Mouse (Mus musculus) forelimb bud, embryonic 11.5 days (tissue): ENCODE data around the gene Kmt2e.
A peak's percentile ranks its signal among the peaks of the same experiment; 100 is the strongest.
"Not testable (repeated sequence)": the region's sequence is repeated elsewhere in the genome, so short reads cannot be mapped to it uniquely, and the experiment has no call there.

ENCODE experiments used
- DNase-seq: peaks from one replicate; pipeline ENCODE4 v3.0.0-alpha.2; 2012; ENCODE audit warnings: low read depth, low spot score

Kmt2e gene

DNA sequence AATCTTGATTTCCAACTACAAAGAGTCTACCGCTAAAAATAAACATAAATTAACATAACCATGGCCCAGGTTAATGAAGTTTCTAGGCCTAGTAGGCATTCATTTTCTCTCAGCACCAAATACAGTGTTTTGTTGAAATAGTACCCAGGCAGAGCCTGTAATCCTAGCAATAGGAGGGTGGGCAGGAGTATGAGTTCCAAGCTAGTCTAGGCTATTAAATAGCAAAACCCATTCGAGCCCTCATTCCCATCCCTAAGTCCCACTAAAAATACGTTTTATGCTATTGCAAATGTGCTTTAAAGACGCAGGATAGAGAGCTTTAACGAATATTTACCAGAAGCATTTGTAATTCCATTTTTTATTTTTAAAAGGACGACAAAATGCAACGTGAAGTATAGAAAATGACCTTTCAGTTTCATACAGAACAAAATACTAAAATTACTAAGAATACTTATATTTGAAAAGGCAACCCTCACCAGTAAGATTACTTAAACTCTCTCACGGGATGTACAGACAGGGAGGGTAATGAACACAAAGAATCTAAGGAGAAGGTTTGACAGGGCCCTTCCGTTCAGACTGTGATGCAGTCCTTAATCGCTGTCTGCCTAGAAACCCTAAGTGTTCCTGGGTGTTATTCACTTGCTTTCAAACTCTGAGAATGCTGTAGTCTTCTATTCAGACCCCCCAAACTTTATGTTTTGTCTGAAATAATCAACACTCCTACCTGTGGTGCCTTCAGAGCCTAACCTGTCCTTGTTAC, 2.1 kb upstream of the Kmt2e start:
- DNase-seq = no peak

DNA sequence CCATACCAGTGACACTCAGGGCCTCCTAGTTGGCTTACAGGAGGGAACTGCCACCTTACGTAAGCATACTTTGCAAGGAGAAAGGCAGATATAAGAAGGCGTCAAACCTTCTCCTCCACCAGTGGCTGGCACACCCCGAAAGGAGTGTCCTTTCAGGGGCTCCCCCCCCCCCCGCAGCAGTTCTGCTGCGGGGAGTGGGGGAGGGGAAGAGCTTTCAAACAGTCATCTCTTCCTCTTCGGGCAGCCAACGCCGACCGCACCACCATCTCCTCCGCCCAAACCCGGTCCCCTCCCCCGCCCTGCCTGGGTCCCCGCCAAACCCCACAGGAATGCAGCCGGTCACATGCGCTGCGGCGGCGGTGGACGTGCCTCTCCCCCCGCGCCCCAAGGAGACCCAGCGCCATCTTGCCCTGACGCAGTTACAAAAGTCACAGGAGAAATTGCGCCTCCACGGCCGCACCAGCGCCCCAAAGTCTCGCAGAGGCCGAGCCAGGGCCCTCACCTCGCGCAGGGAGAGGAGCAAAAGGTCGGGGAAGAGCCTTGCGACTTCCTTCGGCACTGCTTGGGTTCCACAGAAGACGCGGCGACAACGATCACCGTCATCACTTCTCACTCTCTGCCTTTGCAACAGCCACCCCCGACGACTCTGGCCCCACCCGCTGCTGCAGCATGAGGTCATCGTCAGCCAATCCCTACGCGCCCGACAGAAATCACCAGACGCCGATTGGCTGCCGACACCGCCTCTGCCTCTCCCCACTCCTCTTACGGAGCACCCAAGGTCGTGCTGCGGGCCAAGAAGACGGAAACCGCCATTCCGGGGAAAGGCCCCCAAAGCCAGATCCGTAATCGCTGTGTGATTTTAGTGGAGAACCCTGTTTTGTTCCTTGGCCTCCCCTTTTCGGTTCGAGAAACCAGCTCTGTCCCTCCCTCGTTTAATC, 1.3 kb upstream of the Kmt2e start:
- DNase-seq = peak; percentile 95

DNA sequence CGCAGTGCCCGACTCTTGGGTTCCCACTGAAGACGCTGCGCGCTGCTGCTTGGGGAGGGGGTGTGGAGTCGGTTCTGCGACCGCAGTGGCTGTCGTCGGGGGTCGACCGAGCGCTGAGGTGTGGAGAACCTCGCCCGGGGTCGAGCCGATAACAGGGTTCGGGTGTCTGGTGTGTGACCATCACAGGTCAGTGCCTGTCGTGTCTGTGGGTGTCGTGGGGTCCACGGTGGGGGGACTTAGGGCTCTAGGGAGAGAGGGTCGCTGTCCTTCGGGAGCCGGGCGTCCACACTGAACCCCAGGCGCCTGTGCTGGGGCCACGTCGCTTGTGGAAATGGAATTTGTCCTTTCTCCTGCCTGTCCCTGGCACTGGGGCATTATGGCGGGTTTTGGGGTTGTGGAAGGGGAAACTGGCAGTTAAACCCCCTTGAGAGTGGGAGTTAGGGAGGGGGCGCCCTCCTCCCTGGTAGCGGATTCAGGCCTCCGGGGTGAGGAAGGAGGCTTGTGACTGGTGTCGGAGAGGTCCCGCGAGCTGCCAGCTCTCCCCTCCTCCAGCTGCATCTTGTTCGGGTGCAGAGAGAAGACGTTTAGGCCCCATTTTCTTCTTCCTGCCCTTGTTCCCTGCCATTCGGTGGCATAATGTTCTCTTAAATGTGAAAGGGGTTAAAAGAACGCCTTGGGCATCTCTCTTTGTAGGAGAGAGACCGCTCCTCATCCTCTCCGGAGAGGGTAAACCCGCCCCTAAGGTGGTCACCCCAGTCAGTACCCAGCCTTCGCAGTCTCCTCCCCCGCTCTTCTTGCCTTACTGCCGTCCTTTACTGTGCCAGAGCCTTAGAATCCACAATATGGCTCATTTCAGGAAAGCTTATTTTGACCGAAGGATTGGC, 599 bp downstream of the Kmt2e start:
- DNase-seq = peak; percentile 59

DNA sequence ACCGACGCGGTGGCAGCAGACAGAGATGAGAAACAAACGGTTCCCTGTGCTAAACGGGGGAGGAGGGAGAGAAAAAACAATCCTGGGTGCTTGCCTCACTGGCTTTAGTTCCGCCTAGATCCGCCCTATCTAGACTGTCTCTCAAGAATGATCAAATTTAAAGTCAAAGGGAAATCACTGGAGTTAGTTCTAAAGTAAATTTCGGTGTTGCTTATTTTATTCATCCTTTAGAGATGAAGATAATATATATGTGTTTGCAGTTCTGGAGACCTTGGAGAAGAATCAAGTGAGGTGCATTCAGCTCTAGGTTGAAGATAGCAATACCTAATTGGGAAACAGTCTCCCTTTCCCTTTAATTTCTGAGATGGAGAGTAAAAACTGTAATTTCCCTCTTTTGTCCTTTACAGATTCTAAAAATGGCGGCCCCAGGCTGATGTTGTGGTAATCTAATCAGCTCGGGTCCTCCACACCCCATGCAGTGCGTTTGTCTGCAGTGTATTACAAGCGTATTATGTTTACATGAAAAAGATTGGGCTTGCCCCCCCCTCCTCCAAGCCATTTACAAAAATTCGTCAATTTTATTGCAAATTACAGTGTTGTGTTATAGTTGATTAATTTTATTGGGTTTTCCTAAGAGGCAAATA, 1.4 kb downstream of the Kmt2e start:
- DNase-seq = no peak

DNA sequence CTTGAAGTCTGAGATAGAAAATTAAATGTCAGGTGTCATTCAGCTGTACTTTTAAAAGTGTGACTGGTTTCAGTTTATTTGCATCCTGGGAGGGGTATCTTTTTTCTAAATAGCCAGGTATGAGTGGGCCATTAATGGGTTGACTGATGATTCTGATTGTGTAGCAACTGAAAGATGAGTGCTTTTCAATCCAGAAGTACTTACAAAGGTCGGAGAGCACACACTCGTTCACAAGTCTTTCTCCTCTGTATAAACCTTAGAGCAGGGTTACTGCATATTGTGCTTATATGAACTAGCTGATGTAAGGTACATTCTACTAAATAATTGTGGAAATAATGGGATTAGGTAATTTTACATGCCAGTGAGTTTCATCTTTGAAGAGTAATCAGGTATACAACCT, 2.5 kb downstream of the Kmt2e start:
- no peak for DNase-seq

- DNase-seq = no peak
Observed at GRCm38 (mm10) chr5:23439857-23440256, 5.6 kb downstream of the Kmt2e start.

GRCm38 (mm10) chr5:23440572-23440971, 6.3 kb downstream of the Kmt2e start:
- DNase-seq = no peak

DNA sequence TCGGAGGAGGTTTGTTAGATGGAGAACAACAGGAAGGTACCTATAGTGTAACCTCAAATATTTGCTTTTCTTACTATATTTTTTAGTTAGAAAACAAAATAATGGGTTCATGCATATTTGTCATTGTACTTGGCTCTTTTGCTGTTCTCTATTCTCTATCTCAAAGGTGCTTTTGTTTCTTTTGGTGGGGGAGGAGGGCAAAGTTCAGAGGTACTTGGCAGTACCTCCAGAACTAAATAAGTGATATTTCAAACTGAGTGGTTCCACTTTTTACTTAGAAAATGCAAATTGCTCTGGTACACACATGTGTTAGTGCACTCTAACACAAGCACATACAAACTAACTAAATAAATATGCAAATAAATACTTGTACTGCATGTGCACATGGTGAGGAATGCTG, 7.7 kb downstream of the Kmt2e start:
- DNase-seq = no peak

- DNase-seq = no peak
Observed at GRCm38 (mm10) chr5:23444411-23444810, 10.2 kb downstream of the Kmt2e start.

DNA sequence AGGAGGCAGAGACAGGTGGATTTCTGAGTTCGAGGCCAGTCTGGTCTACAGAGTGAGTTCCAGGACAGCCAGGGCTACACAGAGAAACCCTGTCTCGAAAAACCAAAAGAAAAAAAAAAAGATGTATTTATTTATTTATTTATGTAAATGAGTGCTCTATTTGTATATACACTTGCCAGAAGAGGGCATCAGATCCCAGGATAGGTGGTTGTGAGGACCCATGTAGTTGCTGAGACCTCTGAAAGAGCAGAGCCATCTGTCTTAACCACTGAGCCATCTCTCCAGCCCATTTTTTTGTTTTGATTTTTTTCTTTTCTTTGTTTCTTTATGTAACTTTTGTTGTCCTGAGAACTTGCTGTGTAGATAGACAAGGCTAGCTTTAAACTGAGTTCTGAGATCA, 19.3 kb downstream of the Kmt2e start:
- not testable (repeated sequence) for DNase-seq

DNA sequence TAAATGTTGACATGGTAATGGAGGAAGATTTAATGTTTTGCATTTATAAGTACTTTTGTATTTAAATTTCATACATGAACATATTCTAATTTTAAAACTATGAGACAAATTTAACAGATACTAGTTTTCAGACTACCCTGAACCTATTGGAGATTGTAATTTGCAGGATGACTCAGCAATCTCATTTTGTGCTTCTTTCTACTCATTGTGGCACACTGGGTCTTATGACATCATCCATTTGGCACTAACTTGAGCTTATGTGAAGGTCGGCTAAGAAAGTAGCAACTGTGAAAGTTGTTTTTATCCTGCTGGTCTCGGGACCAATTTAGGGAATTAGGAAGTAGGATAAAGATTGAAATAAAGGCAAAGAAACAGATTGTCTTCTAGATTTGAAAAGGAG, 27.4 kb downstream of the Kmt2e start:
- no peak for DNase-seq

DNA sequence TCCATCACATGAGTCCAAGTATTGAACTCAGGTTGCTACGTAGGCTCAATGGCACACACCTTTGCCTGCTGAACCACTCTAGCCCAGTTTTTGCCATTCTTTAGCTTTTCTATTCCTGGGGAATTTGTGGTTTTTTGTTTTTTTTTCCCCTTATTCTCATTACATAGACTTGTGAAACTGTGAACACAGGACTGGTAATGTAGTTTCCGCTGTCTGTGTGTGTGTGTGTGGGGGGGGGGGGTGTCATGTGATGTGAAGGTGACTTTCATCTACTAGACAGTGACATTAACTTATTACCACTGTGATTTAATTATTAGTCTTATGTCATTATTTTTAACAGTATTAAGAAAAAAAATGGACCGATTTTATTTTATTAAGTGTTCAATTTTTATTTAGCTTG, 30.0 kb downstream of the Kmt2e start:
- DNase-seq = no peak

- no peak for DNase-seq
Observed at GRCm38 (mm10) chr5:23464743-23465142, 30.5 kb downstream of the Kmt2e start.

GRCm38 (mm10) chr5:23466546-23466945, 32.3 kb downstream of the Kmt2e start:
- DNase-seq = no peak

DNA sequence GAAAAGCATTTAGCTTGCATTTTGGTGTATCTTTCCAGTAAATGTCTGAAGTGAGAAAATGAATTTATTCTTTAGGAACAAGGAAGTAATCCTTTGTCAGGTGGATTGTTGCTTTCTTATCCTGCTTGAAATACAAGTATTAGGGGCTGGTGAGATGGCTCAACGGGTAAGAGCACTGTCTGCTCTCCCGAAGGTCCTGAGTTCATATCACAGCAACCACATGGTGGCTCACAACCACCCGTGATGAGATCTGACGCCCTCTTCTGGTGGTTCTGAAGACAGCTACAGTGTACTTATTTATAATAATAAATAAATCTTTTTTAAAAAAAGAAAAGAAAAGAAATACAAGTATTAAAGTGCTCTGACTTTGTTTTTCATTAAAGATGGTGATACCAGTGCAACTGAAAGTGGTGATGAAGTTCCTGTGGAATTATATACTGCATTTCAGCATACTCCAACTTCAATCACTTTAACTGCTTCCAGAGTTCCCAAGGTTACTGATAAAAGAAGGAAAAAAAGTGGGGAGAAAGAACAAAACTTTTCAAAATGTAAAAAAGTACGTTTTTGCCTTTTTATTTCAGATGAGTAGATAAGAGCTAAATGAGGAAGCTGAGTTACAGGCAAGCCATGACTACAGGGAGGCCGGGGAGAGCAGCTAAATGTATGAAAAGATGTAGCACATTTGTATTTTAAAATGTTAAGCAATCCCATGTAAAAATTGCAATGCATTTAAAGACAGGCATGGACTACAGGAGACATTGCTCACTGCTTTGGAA, 39.0 kb downstream of the Kmt2e start:
- no peak for DNase-seq

- no peak for DNase-seq
Observed at GRCm38 (mm10) chr5:23483811-23484210, 49.6 kb downstream of the Kmt2e start.

DNA sequence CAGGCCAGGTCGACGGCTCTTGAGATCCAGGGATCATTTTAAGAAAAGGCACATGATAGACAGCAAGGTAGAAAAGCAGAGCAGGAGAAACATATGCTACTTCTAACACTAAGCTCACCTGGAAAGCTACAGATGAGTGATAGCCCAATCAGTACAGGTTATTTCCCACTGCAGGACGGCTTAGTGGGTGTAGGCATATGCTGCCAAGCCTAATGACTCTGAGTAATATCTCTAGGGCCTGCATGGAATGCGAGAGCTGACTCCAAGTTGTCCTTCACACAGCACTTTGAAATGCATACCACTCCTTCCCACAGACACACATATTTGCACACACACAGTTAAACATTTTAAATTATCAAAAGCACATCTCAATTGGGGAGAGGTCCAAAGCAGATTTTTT, 55.0 kb downstream of the Kmt2e start:
- no peak for DNase-seq

DNA sequence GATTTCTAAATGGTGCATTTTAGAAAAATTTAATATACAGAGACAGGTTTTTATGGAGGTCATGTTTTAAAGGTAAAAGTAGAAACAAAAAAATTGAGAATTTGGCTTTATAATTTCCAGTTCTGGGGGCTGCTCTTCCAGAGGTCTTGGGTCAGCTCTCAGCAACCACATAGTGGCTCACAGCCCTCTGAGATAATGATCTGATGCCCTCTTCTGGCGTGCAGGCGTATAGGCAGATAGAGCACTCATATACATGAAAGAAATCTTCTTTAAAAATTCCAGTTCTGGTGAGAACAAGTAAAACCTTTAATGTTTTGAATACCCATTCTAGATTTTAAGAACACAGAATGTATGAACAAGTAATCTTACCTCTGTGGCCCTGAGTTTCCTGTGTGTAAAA, 56.6 kb downstream of the Kmt2e start:
- no peak for DNase-seq

GRCm38 (mm10) chr5:23496396-23496795, 62.2 kb downstream of the Kmt2e start:
- DNase-seq = no peak

DNA sequence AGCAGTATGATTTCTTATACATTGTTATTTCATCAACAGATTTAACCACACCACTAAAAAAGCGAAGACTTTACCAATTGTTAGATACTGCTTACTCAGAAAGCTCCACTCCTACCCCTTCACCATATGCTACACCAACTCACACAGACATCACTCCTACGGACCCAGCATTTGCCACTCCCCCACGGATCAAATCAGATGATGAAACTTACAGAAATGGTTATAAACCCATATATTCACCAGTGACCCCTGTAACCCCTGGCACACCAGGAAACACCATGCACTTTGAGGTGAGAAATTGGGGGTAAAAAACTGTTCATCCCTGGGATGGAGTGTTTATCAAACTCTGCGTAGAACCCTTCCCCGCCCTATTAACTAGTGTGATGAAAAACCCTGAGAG, 62.7 kb downstream of the Kmt2e start:
- DNase-seq = no peak

DNA sequence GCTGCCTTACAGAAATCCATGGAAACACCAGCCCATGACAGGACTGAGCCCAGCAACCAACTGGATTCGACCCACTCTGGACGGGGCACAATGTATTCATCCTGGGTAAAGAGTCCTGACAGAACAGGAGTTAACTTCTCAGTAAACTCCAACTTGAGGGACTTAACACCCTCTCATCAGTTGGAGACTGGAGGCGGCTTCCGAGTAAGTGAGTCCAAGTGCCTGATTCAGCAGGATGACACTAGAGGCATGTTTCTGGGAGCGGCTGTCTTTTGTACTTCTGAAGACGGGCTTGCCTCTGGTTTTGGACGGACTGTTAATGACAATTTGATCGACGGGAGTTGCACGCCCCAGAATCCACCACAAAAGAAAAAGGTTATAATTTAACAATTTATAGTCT, 63.7 kb downstream of the Kmt2e start:
- DNase-seq = no peak
